Mouse (Mus musculus): ENCODE measurements around the gene Gpi1. TPM values are rescaled to one million over a fixed set of nuclear protein-coding genes. Genes with fewer than 3 reads are reported as not detected.
"Not testable (repeated sequence)": the region's sequence is repeated elsewhere in the genome, so short reads cannot be mapped to it uniquely, and the experiment has no call there.

The Gpi1 gene
- polyA plus RNA-seq, 1 experiment from 2014 or later, result 395 TPM

GRCm38 (mm10) chr7:34224308-34224707 lies 5.8 kb downstream of the Gpi1 start:
- DNase-seq (ENCODE audit: low spot score), result no peak
- no peaks in the 10 kb centered on the region for H3K9me3 ChIP-seq (replicated peaks)
- H3K36me3 ChIP-seq, result peaks cover 95% of the 10 kb centered on the region
- peaks cover 27% of the 10 kb centered on the region for H3K4me1 ChIP-seq
- 96% methylated on average over 6 of the region's 6 CpGs for WGBS
- H3K27ac ChIP-seq (replicated peaks), result no peak overlapping the region
- no peaks in the 10 kb centered on the region for H3K27me3 ChIP-seq (ENCODE audit: low read depth, poor library complexity, severe bottlenecking)
- H3K4me3 ChIP-seq, result no peak overlapping the region

GRCm38 (mm10) chr7:34222340-34222739 lies 7.8 kb downstream of the Gpi1 start:
- peaks cover 100% of the 10 kb centered on the region for H3K36me3 ChIP-seq
- no peak for DNase-seq (ENCODE audit: low spot score)
- H3K4me1 ChIP-seq, result peaks cover 8% of the 10 kb centered on the region
- WGBS, result 94% methylated on average over 10 of the region's 10 CpGs
- no peaks in the 10 kb centered on the region for H3K9me3 ChIP-seq (replicated peaks)
- H3K4me3 ChIP-seq, result no peak overlapping the region
- no peaks in the 10 kb centered on the region for H3K27me3 ChIP-seq (ENCODE audit: low read depth, poor library complexity, severe bottlenecking)
- H3K27ac ChIP-seq (replicated peaks), result no peak overlapping the region

- no peaks in the 10 kb centered on the region for H3K27me3 ChIP-seq (ENCODE audit: low read depth, poor library complexity, severe bottlenecking)
- no peak overlapping the region for H3K27ac ChIP-seq (replicated peaks)
- H3K9me3 ChIP-seq (replicated peaks), result no peaks in the 10 kb centered on the region
- peaks cover 4% of the 10 kb centered on the region; the same call in 1 of the 2 replicates for H3K4me1 ChIP-seq
- 92% methylated on average over 9 of the region's 9 CpGs for WGBS
- no peak overlapping the region for H3K4me3 ChIP-seq
- peaks cover 100% of the 10 kb centered on the region for H3K36me3 ChIP-seq
- DNase-seq (ENCODE audit: low spot score), result no peak
These were observed 8.4 kb downstream of the Gpi1 start for GRCm38 (mm10) chr7:34221594-34222250.

DNA sequence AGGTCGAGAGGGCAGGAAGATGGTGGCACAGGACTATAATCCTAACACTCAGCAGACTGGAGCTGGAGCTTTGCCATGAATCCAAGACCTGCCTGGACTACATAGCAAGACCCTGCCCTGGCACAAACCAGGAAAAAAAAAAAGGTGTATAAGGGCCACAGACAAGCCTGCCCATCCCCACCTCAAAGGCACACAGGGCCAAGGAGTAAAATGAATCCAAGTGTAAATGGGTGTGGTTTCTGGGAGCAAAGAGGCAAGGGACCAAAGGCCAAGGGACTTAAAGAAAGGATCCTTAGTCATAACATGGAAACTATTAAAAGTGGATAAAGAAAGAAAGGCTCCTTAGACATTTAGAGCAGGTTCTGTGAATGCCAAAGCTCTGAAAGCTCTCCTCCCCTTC lies 11.6 kb downstream of the Gpi1 start:
- DNase-seq (ENCODE audit: low spot score), result no peak
- Histone ChIP-seq H3K36me3 (peaks cover 100% of the 10 kb centered on the region), H3K4me3 (no peak overlapping the region), H3K4me1 (no peaks in the 10 kb centered on the region), H3K9me3 (replicated peaks) (no peaks in the 10 kb centered on the region), H3K27ac (replicated peaks) (no peak overlapping the region), H3K27me3 (ENCODE audit: low read depth, poor library complexity, severe bottlenecking) (no peaks in the 10 kb centered on the region)
- WGBS, result 65% methylated on average over 1 of the region's 1 CpGs

DNA sequence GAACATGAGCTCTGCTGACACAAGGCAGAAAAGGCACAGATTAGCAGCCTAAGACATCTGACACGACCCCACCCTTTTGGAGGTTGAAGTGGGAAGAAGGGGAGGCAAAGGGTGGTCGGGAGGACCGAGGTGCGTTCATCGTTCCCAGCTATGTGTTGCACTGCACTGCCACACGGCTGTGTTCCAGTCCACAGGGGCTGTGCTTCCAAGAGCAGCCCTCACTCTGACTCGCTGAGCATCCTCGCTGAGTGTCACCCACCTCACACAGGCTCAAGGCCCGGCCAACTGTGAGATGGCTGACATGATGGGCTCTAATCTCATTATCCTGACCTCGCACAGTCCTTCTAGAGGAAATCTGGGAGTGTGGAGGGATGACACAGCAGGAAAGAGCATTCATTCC lies 13.7 kb downstream of the Gpi1 start:
- no peak for DNase-seq (ENCODE audit: low spot score)
- Histone ChIP-seq H3K36me3 (peaks cover 100% of the 10 kb centered on the region), H3K9me3 (replicated peaks) (no peaks in the 10 kb centered on the region), H3K27me3 (ENCODE audit: low read depth, poor library complexity, severe bottlenecking) (no peaks in the 10 kb centered on the region), H3K4me3 (no peak overlapping the region), H3K4me1 (no peaks in the 10 kb centered on the region), H3K27ac (replicated peaks) (no peak overlapping the region)
- WGBS, result 88% methylated on average over 10 of the region's 10 CpGs

DNA sequence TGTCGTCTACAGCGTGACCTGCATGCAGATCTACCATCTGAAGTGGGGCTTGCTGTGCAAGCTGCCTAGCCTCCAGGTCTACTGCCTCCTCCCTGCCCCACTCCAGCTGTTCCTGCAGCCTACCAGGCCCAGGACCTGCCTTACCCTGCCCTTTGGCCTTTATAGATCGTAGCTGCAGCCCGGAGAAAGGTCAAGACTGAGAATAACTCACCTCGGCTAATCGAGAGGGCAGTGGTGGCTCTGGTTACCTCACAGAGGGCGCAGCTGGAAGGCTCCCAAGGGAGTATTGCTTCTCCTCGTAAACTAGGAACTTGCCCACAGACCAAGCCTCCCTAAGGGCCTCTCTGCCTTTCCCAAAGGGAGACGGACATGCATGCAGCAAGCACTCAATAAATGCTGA lies 14.7 kb downstream of the Gpi1 start:
- Histone ChIP-seq H3K9me3 (replicated peaks) (no peaks in the 10 kb centered on the region), H3K27ac (replicated peaks) (no peak overlapping the region), H3K4me3 (no peak overlapping the region), H3K27me3 (ENCODE audit: low read depth, poor library complexity, severe bottlenecking) (no peaks in the 10 kb centered on the region), H3K4me1 (no peaks in the 10 kb centered on the region), H3K36me3 (peaks cover 100% of the 10 kb centered on the region)
- DNase-seq (ENCODE audit: low spot score), result no peak
- 90% methylated on average over 9 of the region's 9 CpGs for WGBS

GRCm38 (mm10) chr7:34214644-34215043 lies 15.5 kb downstream of the Gpi1 start:
- 92% methylated on average over 8 of the region's 8 CpGs for WGBS
- DNase-seq (ENCODE audit: low spot score), result no peak
- H3K9me3 ChIP-seq (replicated peaks), result no peaks in the 10 kb centered on the region
- H3K27me3 ChIP-seq (ENCODE audit: low read depth, poor library complexity, severe bottlenecking), result no peaks in the 10 kb centered on the region
- H3K36me3 ChIP-seq, result peaks cover 100% of the 10 kb centered on the region
- H3K4me1 ChIP-seq, result no peaks in the 10 kb centered on the region
- no peak overlapping the region for H3K4me3 ChIP-seq
- no peak overlapping the region for H3K27ac ChIP-seq (replicated peaks)

DNA sequence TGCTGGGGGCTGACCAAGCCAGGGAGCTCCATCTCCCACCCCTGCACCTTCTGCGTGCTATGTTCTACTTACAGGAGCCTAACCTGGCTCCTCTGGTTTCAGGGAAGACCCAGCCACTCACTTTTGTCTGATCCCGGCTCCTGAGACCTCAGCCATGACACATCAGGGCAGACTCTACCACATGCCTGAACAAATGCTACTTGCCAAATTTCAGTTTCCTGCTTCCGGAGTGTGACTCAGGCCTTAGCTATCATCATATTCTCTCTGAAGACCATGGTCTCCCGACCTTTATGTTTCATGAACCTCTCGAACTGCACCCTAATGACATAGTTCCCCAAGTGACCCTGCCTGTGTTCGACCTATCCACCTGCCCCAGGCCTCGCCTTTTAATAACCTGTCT lies 16.9 kb downstream of the Gpi1 start:
- Histone ChIP-seq H3K27ac (replicated peaks) (no peak overlapping the region), H3K9me3 (replicated peaks) (no peaks in the 10 kb centered on the region), H3K4me3 (no peak overlapping the region), H3K4me1 (no peaks in the 10 kb centered on the region), H3K27me3 (ENCODE audit: low read depth, poor library complexity, severe bottlenecking) (no peaks in the 10 kb centered on the region), H3K36me3 (peaks cover 100% of the 10 kb centered on the region)
- no peak for DNase-seq (ENCODE audit: low spot score)
- WGBS, result 94% methylated on average over 7 of the region's 7 CpGs

DNA sequence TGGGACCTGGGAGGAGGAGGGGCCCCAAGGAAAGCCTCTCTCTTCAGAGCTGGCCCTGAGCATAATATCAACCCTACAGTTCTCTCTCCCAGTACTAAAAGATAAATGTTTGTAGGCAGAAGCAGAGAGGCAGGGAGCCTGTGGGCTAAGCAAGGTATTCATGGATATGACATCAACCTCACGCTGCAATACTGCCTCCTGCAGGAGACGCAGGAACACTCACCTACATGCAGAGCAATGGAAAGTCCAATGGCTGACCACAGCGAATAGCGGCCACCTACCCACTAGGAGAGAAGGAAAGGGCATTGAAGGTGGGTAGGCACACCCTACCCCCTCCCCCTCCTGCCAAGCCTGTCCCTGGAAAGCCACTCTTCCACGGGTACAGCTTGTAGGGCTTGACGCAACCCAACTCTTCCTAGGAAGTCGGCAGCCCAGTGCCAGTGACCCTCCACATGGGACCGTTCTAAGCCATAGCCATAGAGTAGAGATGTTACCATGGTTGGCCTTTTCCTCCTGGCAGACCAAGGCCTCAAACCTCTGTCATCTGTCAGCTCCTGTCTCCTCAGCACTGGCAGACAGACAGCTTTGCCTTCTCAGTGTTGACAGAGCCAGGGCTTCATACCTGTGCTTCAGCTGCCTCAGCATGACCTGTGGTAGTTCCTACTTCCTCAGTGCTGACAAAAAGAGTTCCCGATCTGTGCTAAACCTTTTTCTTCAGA lies 21.9 kb downstream of the Gpi1 start:
- no peak overlapping the region for H3K4me3 ChIP-seq
- no peaks in the 10 kb centered on the region for H3K27me3 ChIP-seq (ENCODE audit: low read depth, poor library complexity, severe bottlenecking)
- DNase-seq (ENCODE audit: low spot score), result no peak
- H3K27ac ChIP-seq (replicated peaks), result no peak overlapping the region
- H3K9me3 ChIP-seq (replicated peaks), result no peaks in the 10 kb centered on the region
- H3K36me3 ChIP-seq, result peaks cover 100% of the 10 kb centered on the region
- H3K4me1 ChIP-seq, result no peaks in the 10 kb centered on the region
- WGBS, result 89% methylated on average over 9 of the region's 9 CpGs

GRCm38 (mm10) chr7:34206331-34206730 lies 23.8 kb downstream of the Gpi1 start:
- no peak for DNase-seq (ENCODE audit: low spot score)
- H3K4me1 ChIP-seq, result no peaks in the 10 kb centered on the region
- H3K4me3 ChIP-seq, result no peak overlapping the region
- no peak overlapping the region for H3K27ac ChIP-seq (replicated peaks)
- WGBS, result 95% methylated on average over 6 of the region's 6 CpGs
- peaks cover 100% of the 10 kb centered on the region for H3K36me3 ChIP-seq
- H3K9me3 ChIP-seq (replicated peaks), result no peaks in the 10 kb centered on the region
- no peaks in the 10 kb centered on the region for H3K27me3 ChIP-seq (ENCODE audit: low read depth, poor library complexity, severe bottlenecking)

- not testable (repeated sequence) for H3K27me3 ChIP-seq (ENCODE audit: low read depth, poor library complexity, severe bottlenecking); H3K4me1 ChIP-seq; DNase-seq (ENCODE audit: low spot score); H3K4me3 ChIP-seq; H3K27ac ChIP-seq (replicated peaks); H3K9me3 ChIP-seq (replicated peaks)
- peaks cover 69% of the 10 kb centered on the region for H3K36me3 ChIP-seq
- WGBS, result 93% methylated on average over 10 of the region's 10 CpGs
These were observed 28.0 kb downstream of the Gpi1 start for GRCm38 (mm10) chr7:34202147-34202546.

DNA sequence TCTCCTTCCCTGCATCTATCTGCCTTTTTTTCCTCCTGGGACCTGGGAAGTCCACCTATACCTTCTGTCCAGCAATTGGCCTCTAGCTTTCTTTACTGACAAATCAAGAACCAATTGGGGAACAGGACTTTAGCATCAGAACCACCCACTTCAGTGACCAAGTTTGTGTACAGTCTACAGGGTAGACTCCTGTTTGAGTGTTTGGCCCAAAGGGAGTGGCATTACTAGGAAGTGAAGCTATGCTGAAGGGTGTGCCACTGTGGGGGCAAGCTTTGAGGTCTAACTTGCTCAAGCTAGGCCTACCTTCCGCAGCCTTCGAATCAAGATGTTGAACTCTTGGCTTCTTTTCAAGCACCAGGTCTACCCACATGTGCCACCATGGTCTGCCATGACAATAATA lies 29.3 kb downstream of the Gpi1 start:
- Histone ChIP-seq H3K4me1 (peaks cover 2% of the 10 kb centered on the region), H3K27ac (replicated peaks) (no peak overlapping the region), H3K27me3 (ENCODE audit: low read depth, poor library complexity, severe bottlenecking) (no peaks in the 10 kb centered on the region), H3K9me3 (replicated peaks) (no peaks in the 10 kb centered on the region), H3K36me3 (peaks cover 56% of the 10 kb centered on the region), H3K4me3 (no peak overlapping the region)
- DNase-seq (ENCODE audit: low spot score), result no peak
- 100% methylated on average over 2 of the region's 2 CpGs for WGBS

DNA sequence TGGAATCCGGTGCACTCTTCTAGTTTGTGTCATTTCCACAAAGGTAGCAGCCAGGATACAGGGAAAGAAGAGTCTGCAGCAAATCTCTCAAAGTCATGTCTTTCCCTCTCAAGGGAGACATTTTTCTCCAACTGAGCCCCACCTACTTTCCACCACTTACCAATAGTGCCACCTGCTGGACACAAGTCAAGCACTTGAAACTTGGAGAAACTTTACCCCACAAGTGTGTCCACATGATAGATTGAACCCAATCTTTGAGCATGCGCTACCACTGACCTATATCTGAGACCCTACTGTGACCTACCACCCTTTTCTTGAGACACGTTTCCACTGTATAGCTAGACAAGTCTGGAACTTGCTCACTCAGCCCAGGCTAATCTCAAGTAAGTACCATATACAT lies 31.8 kb downstream of the Gpi1 start:
- H3K36me3 ChIP-seq, result peaks cover 44% of the 10 kb centered on the region
- 60% methylated on average over 3 of the region's 3 CpGs for WGBS
- peaks cover 9% of the 10 kb centered on the region for H3K4me1 ChIP-seq
- H3K4me3 ChIP-seq, result no peak overlapping the region
- no peaks in the 10 kb centered on the region for H3K27me3 ChIP-seq (ENCODE audit: low read depth, poor library complexity, severe bottlenecking)
- H3K9me3 ChIP-seq (replicated peaks), result no peaks in the 10 kb centered on the region
- no peak for DNase-seq (ENCODE audit: low spot score)
- no peak overlapping the region for H3K27ac ChIP-seq (replicated peaks)

All from midbrain, embryonic 10.5 days (tissue).